Mouse (Mus musculus) testis, postnatal 10 days (tissue): ENCODE data around the gene Gm10282.
A peak's percentile ranks its signal among the peaks of the same experiment; 100 is the strongest.

Source experiments
- DNase-seq: peaks from one replicate; pipeline ENCODE4 v3.0.0; 2021; ENCODE audit warnings: low spot score

Gm10282 gene

GRCm38 (mm10) chr8:72298928-72299327 is 6.1 kb downstream of the Gm10282 start:
- no peak for DNase-seq

- no peak for DNase-seq
Observed at GRCm38 (mm10) chr8:72296561-72296960, 8.5 kb downstream of the Gm10282 start.

DNA sequence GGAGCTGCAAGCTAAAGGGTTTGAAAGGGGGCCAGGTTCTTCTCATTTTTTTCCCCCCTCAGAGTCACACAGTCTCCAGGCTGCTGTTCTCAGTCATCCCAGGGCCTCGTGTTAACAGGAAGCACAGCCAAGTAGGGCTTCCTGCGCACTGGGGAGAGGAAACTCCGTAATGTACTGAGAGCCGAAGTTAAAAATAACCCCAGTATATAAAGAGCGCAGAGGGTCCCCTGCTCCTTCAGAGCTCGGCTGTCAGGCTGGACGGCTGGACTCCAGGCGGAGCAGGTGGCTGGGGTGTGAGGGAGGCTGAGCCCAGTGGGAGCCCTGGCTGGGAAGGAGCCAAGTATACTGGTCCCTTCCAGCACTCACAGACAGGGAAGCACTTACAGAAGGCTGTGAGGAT is 9.4 kb downstream of the Gm10282 start:
- peak; percentile 74 for DNase-seq

DNA sequence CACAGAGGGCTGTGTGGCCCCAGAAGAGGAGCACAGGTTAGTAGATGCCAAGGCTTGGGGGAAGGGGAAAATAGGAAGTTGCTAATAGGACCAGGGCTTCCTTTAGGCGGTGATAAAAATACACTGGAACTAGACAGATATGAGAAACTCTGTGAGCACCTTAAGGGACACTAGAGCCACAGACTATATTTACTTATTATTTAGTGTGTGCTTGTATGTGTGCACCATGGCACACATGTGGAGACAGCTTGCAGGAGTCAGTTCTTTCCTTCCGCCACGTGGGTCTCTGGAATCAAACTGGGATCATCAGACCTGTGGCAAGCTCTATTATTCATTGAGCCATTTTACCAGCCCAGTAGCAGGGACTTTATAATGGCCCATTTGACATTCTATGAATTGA is 9.9 kb downstream of the Gm10282 start:
- no peak for DNase-seq

DNA sequence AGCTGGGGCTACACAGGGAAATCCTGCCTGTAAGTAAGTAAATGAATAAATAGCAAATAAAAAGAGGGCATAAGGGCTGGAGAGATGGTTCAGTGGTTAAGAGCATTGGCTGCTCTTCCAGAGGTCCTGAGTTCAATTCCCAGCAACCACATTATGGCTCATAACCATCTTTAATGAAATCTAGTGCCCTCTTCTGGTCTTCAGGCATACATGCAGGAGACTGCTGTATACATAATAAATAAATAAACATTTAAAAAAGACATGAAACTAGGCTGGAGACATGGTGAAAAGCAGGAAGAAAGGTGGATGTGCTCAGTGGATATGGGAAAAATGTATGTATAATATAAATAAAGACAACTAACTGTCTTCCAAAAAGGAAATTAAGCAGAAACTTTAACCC is 11.8 kb downstream of the Gm10282 start:
- no peak for DNase-seq

GRCm38 (mm10) chr8:72291104-72291503 is 14.0 kb downstream of the Gm10282 start:
- no peak for DNase-seq

DNA sequence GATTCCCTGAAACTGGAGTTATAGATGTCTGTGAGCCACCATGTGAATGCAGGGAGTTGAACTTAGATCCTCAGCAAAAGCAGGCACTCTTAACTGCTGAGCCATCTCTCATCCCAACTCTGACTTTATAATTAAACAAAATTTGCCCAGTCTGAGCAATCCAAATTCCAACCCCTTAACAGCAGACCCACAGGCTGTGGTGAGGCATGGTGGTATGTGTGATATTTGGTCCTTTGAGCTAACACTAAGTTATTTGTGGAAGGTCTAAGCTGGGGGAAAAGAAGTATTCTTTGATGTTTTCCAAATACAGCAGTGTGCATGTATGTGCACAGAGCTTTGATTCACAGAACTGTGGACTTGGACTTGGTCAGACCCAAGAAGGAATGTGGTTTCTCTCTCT is 16.0 kb downstream of the Gm10282 start:
- DNase-seq: no peak

GRCm38 (mm10) chr8:72285285-72285684 is 19.8 kb downstream of the Gm10282 start:
- no peak for DNase-seq

- no peak for DNase-seq
Observed at GRCm38 (mm10) chr8:72281634-72282033, 23.4 kb downstream of the Gm10282 start.

- DNase-seq: no peak
Observed at GRCm38 (mm10) chr8:72279151-72279550, 25.9 kb downstream of the Gm10282 start.

- no peak for DNase-seq
Observed at GRCm38 (mm10) chr8:72277244-72277643, 27.8 kb downstream of the Gm10282 start.

GRCm38 (mm10) chr8:72273807-72274206 is 31.3 kb downstream of the Gm10282 start:
- no peak for DNase-seq

DNA sequence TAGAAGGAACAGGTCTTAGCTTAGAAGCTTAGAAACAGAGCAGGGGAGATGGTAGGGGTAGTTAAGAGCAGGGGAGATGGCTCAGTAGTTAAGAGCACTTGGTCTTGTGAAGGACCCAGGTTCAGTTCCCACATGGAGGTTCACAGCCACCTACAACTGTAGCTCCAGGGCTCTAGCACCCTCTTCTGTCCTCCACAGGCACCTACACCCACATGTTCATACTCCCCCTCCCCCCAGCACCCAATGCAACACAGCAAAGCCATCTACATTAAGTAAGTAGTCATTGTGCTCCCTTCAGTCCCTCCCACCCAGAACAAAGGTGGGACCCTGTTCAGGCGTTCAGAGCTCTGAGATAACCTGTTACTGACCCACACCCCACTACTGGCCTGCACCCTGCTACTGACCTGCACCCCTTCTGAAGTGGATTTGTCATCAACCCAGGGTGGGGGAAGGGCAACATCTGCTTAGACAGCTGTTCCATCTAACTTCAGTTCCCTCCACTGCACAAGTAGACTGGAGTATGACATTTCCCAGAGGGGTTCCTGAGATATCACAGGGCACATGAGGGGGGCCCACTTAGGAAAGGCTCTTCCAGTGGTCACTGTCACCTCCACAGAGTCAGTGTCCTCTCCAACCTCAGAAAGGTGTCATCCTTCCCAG is 31.8 kb downstream of the Gm10282 start:
- no peak for DNase-seq

DNA sequence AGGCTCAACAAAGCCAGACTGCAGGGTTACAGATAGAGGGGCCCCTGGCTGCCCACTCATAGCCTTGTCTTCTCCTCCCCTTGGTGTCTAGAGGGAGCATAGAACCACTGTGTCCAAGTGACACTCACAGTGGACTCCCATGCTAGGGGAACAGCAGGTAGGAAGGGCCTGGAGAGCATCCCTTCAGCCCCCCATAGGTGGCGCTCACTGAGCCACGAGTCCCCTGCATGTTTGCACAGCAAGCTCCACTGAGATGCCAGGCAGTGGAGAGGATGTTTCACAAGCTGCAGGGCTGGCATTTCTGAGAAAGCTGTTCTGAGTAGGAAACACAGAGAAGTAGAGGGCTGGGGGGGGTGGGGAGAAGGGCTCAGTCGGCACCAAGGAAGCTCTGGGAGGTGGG is 32.7 kb downstream of the Gm10282 start:
- peak; percentile 81 for DNase-seq

DNA sequence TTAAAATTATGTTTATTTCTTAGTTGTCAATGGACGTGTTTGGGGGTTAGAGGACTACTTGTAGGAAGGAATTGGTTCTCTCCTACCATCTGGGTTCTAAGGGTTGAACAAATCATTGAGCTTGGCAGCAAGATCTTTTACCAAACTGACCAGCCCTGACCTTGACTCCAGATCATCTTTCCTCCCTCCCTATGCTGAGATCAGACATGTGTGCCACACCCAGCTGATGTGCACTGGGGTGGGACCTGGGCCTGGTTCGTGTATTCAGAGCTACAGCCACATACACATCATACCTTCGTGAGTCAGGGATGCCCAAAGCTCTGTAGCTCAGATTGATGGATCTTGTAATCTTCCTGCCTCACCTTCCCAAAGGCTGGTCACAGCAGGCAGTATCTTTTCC is 33.4 kb downstream of the Gm10282 start:
- no peak for DNase-seq

DNA sequence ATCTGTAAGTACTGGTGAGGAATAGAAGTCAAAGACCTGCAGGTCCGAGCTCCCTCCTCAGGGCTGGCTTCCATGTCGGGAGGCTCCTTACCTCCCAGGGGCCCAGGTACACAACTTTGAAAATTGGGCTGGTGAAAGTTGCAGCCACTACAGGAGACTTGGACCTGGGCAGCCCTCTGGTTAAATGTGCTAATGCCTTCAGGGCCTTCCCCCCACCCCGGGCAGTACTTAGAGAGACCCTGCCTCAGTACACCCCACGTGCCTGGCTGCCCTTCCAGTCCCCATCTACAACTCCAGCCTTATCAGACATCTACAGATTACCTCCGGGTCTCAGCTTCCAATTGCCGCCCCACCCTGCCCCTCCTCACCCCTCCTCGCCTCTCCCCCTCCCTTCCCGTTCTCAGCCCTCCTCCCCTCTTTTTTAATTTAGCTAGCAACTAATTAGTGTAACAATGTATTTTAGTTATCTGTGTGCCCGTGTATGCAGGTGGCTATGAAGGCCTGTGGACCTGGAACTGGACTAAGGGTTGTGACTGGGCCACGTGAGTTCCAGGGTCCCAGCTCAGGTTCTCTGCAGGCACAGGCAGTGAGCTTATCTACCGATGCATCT is 33.9 kb downstream of the Gm10282 start:
- DNase-seq: no peak

GRCm38 (mm10) chr8:72270606-72271005 is 34.5 kb downstream of the Gm10282 start:
- no peak for DNase-seq

DNA sequence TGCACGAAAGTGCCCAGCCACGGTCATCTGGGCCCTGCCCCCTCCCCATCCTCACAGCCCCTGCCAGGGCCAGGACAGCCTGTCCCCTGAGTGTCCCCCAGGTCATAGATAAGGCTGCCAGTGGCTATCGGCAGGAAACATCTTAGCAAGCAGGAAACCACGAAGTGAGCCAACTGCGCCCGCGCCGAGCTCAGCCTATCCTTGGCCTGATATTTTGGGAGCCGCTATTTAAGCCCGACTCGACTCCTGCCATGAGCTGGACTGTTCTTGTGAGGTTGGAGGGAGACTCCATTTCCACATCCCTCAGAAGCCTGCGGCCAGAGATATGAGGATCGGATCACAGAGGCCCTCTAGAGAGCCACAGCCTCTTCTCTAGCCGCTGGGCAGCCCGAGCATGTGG is 36.7 kb downstream of the Gm10282 start:
- no peak for DNase-seq

DNA sequence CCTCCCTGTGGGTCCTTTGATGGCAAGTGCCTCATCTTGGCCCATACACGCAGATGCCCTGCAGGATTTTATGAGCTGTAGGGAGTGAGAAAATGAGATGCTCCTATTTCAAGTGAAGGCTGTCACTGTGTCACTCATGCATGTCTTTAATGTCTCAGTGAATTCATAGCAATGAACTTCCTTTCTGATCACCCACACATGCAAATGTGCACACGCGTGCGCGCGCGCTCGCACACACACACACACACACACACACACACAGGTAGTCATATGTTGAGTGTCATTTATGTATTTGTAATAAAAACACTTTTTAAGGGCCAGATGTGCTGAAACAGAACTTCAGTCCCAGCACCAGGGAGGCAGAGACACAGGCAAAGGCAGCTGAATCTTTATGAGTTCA is 38.0 kb downstream of the Gm10282 start:
- no peak for DNase-seq

- no peak for DNase-seq
Observed at GRCm38 (mm10) chr8:72266671-72267070, 38.4 kb downstream of the Gm10282 start.

GRCm38 (mm10) chr8:72265342-72265741 is 39.7 kb downstream of the Gm10282 start:
- DNase-seq: no peak

DNA sequence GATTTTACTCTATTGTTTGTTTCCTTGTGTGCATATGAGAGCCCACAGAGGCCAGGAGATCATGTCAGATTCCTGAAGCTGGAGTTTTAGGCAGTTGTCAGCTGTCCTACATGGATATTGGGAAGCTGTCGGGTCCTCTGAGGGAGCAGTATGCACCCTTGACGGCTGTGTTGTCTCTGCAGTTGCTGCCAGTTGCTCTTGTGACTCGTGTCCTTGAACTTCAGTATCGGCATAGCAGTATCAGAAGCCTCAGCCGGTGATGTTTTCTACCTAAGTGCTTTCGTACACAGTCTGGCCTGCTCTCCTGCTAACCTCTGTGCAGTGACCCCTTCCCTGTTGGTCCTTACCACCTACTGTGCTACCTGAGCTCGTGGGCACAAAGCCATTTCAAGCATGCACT is 41.6 kb downstream of the Gm10282 start:
- DNase-seq: no peak

DNA sequence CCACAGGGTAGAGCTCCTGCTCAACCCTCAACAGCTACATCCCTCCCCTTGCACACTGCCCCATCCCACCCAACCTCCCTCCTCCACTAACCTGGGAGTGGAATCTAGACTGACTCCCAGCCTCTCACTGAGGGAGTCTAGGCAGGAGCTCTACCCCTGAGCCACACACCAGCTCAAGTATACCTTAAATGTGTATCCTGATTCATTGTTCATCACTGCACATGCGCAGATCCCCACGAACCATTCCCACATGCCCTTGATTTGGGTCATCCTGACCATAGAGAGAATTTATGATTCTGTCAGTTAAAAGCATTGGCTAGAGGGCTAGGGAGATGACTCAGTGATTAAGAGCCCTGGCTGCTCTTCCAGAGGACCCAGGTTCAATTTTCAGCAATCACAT is 42.3 kb downstream of the Gm10282 start:
- DNase-seq: no peak

GRCm38 (mm10) chr8:72261872-72262271 is 43.2 kb downstream of the Gm10282 start:
- DNase-seq: no peak
